Mouse (Mus musculus): ENCODE measurements around the gene Gm10128. TPM values are rescaled to one million over a fixed set of nuclear protein-coding genes. Genes with fewer than 3 reads are reported as not detected.
"Not testable (repeated sequence)": the region's sequence is repeated elsewhere in the genome, so short reads cannot be mapped to it uniquely, and the experiment has no call there.

Gm10128 gene
- total RNA-seq (2022): not detected

- not testable (repeated sequence) for DNase-seq (ENCODE audit: low spot score in 2 of 2)
Measured at GRCm38 (mm10) chr14:7643872-7644271, at the start of gene Gm10128. Gene Gm10128, minus strand, starts transcription at chr14:7643972.

GRCm38 (mm10) chr14:7681170-7681569 is 37.4 kb upstream of the Gm10128 start:
- not testable (repeated sequence) for DNase-seq (ENCODE audit: low spot score in 2 of 2)

GRCm38 (mm10) chr14:7662491-7662890 is 18.7 kb upstream of the Gm10128 start:
- not testable (repeated sequence) for DNase-seq (ENCODE audit: low spot score in 2 of 2)

- DNase-seq (ENCODE audit: low spot score in 2 of 2): not testable (repeated sequence)
Measured at GRCm38 (mm10) chr14:7658101-7659074, 14.6 kb upstream of the Gm10128 start.

- not testable (repeated sequence) for DNase-seq (ENCODE audit: low spot score in 2 of 2)
Measured at GRCm38 (mm10) chr14:7657456-7657855, 13.7 kb upstream of the Gm10128 start.

- DNase-seq (ENCODE audit: low spot score in 2 of 2): not testable (repeated sequence)
Measured at GRCm38 (mm10) chr14:7595492-7595891, 48.3 kb downstream of the Gm10128 start, which contains the start of gene Gm10338. Gene Gm10338, minus strand, starts transcription at chr14:7595592.

Other genes with a start within 250 kb of the Gm10128 start
- gene Gm3755, start 193.1 kb downstream of the Gm10128 start, total RNA-seq (2022): not detected
- gene Gm3752, start 160.2 kb downstream of the Gm10128 start, total RNA-seq (2022): 1 to 10 TPM in 1 of 4 experiments, not detected in 3; 1.1 TPM
- gene Gm3558, start 75.4 kb downstream of the Gm10128 start, total RNA-seq (2022): 1 to 10 TPM; 3.4 to 5.9 (median 5.4) TPM
- not detected for gene Gm10338, start 48.4 kb downstream of the Gm10128 start, total RNA-seq (2022)
- gene Gm26661, start 147.6 kb upstream of the Gm10128 start, total RNA-seq (2022): not detected
- gene Flnb, start 174.0 kb upstream of the Gm10128 start, total RNA-seq (2022): 10 to 100 TPM; 27.6 to 79.3 (median 41.4) TPM